Mouse (Mus musculus): ENCODE measurements around the gene Serpina3i. TPM values are rescaled to one million over a fixed set of nuclear protein-coding genes. Genes with fewer than 3 reads are reported as not detected.
A peak's percentile ranks its signal among the peaks of the same experiment; 100 is the strongest.

Serpina3i gene
- polyA plus RNA-seq, 1 experiment from 2014 or later, result not detected

DNA sequence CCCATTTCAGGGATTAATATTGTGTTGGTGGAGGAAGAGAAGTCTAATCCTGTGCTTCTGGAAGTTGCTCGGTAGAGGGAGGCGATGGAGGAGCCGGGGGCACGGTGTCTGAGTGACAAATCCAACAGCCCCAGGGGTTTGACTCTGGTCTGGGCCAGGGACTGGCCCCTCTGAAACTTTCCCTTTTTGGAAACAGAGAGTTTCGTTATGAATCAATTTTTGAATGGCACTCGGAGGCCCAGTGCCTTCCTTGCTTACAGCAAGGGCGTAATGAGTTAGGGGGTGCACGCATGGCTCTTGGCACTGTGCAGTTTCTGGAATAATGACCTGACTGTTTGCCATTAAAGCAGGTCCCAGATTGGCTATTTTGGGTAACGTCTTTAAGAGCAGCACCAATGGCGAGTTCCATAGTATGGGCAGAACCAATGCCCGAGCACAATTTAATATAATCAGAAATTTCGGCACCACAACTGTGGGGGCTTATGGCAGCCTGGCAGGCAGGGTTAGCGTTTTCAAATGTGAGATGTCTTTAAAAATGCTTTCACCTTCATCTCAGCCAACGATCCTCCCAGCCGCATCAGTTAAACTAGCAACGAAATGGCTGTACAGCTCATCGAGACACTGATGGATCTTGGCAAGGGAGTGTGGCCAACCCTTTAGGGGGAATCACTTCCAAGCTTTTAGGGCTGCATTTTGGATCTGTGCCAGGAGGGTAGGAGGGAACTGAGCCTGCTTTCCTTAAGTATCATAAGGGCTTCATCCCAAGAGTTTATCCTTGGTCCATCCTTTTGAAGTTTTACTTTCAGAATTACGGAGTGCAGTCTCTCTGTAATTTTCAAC, 15.5 kb downstream of the Serpina3i start:
- Histone ChIP-seq H3K4me3 (replicated peaks; ENCODE audit: low read depth, low read length) (no peak overlapping the region), H3K9ac (replicated peaks; ENCODE audit: low read length) (no peak overlapping the region), H3K36me3 (ENCODE audit: control insufficient read depth, insufficient read depth, low read length) (no peaks in the 10 kb centered on the region), H3K27me3 (ENCODE audit: control insufficient read depth, insufficient read depth, low read length) (no peaks in the 10 kb centered on the region), H3K4me2 (ENCODE audit: low read length) (no peak overlapping the region), H3K27ac (replicated peaks; ENCODE audit: low read depth, low read length) (no peak overlapping the region), H3K9me3 (ENCODE audit: control insufficient read depth, low read length) (0 out of 2 replicates have a peak, but pooled peaks cover 3% of the 10 kb centered on the region), H3K4me1 (ENCODE audit: control insufficient read depth, insufficient read depth, low read length) (0 out of 2 replicates have a peak, but pooled peaks cover 3% of the 10 kb centered on the region)
- ATAC-seq (ENCODE audit: low FRiP score, low TSS enrichment) (no peak), DNase-seq (peak; percentile 60)
- 79% methylated on average over 18 of the region's 18 CpGs for WGBS

DNA sequence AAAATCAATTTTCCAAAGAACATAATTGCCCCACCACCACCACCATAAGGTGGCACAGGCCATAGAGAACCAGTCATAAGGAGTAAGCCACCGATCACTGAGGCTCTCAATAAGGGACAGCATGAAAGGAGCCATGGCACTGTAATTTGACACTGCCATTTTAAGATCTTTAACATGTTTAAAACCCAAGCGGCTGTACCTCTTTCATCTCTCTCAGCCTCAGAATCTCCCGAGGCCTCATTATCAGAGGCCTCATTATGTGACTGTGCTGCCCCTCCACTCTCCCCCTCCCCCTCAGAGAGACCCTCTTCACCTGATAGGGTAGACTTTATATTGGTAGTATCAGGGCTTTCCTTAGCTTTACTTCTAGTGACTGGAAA, 16.1 kb downstream of the Serpina3i start:
- 16% methylated on average over 3 of the region's 3 CpGs for WGBS
- ATAC-seq (ENCODE audit: low FRiP score, low TSS enrichment) (peak; percentile 40; the same call in 1 of the 2 replicates), DNase-seq (peak; percentile 63)
- no peak overlapping the region for H3K27ac ChIP-seq (replicated peaks; ENCODE audit: low read depth, low read length)
- H3K9ac ChIP-seq (replicated peaks; ENCODE audit: low read length), result no peak overlapping the region
- H3K27me3 ChIP-seq (ENCODE audit: control insufficient read depth, insufficient read depth, low read length), result no peaks in the 10 kb centered on the region
- 0 out of 2 replicates have a peak, but pooled peaks cover 3% of the 10 kb centered on the region for H3K9me3 ChIP-seq (ENCODE audit: control insufficient read depth, low read length)
- H3K4me1 ChIP-seq (ENCODE audit: control insufficient read depth, insufficient read depth, low read length), result 0 out of 2 replicates have a peak, but pooled peaks cover 3% of the 10 kb centered on the region
- no peaks in the 10 kb centered on the region for H3K36me3 ChIP-seq (ENCODE audit: control insufficient read depth, insufficient read depth, low read length)
- no peak overlapping the region for H3K4me2 ChIP-seq (ENCODE audit: low read length)
- H3K4me3 ChIP-seq (replicated peaks; ENCODE audit: low read depth, low read length), result no peak overlapping the region

- Histone ChIP-seq H3K9ac (replicated peaks; ENCODE audit: low read length) (no peak overlapping the region), H3K27me3 (ENCODE audit: control insufficient read depth, insufficient read depth, low read length) (no peaks in the 10 kb centered on the region), H3K4me2 (ENCODE audit: low read length) (no peak overlapping the region), H3K9me3 (ENCODE audit: control insufficient read depth, low read length) (0 out of 2 replicates have a peak, but pooled peaks cover 3% of the 10 kb centered on the region), H3K27ac (replicated peaks; ENCODE audit: low read depth, low read length) (no peak overlapping the region), H3K4me3 (replicated peaks; ENCODE audit: low read depth, low read length) (no peak overlapping the region), H3K4me1 (ENCODE audit: control insufficient read depth, insufficient read depth, low read length) (0 out of 2 replicates have a peak, but pooled peaks cover 3% of the 10 kb centered on the region), H3K36me3 (ENCODE audit: control insufficient read depth, insufficient read depth, low read length) (no peaks in the 10 kb centered on the region)
- DNase-seq (no peak), ATAC-seq (ENCODE audit: low FRiP score, low TSS enrichment) (no peak)
- 94% methylated on average over 11 of the region's 11 CpGs for WGBS
These were observed 20.5 kb downstream of the Serpina3i start for GRCm38 (mm10) chr12:104283380-104283779.

DNA sequence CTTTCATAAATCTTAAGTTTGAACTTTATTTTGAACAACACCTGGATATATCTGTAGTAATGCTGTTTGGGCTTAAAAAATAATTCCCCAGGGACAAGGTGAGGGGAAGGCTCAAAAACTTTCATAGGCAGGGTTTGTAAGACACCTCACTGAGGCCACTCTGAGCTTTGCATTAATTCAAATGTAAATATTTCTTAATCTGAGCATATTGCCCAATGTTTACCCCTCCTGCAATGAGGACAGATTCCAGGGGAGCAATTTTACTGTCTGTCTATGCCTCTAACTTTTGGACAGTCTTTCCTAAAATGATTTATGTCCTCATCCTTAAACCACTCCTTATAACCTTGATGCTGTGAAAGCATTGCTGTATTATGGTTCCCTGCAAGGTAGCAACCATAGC, 25.4 kb downstream of the Serpina3i start:
- DNase-seq, result no peak
- ATAC-seq (ENCODE audit: low FRiP score, low TSS enrichment), result no peak
- Histone ChIP-seq H3K9ac (replicated peaks; ENCODE audit: low read length) (no peak overlapping the region), H3K4me3 (replicated peaks; ENCODE audit: low read depth, low read length) (no peak overlapping the region), H3K27me3 (ENCODE audit: control insufficient read depth, insufficient read depth, low read length) (no peaks in the 10 kb centered on the region), H3K4me2 (ENCODE audit: low read length) (no peak overlapping the region), H3K9me3 (ENCODE audit: control insufficient read depth, low read length) (no peaks in the 10 kb centered on the region), H3K4me1 (ENCODE audit: control insufficient read depth, insufficient read depth, low read length) (no peaks in the 10 kb centered on the region), H3K36me3 (ENCODE audit: control insufficient read depth, insufficient read depth, low read length) (no peaks in the 10 kb centered on the region), H3K27ac (replicated peaks; ENCODE audit: low read depth, low read length) (no peak overlapping the region)

DNA sequence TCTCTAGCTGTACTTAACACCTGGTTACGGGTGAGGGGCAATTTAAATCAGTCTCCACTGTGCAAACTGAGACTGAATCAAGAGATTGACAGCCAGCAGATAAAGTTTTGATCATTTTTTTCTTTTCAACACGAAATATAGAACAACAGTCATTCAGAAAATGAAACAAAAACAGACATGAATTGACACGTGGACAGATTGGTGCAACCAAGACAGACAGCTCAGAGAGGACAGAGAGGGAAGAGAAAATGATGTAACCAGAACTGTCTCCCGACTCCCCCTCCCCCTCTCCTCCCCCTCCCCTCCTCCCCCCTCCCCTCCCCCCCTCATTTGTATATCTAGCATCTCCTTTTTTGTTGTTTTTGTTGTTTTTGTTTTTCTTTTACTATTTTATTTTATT, 26.9 kb downstream of the Serpina3i start:
- H3K4me3 ChIP-seq (replicated peaks; ENCODE audit: low read depth, low read length), result no peak overlapping the region
- no peak for DNase-seq
- no peaks in the 10 kb centered on the region for H3K27me3 ChIP-seq (ENCODE audit: control insufficient read depth, insufficient read depth, low read length)
- no peak overlapping the region for H3K27ac ChIP-seq (replicated peaks; ENCODE audit: low read depth, low read length)
- ATAC-seq (ENCODE audit: low FRiP score, low TSS enrichment), result no peak
- WGBS, result 49% methylated on average over 4 of the region's 4 CpGs
- no peak overlapping the region for H3K4me2 ChIP-seq (ENCODE audit: low read length)
- no peak overlapping the region for H3K9ac ChIP-seq (replicated peaks; ENCODE audit: low read length)
- no peaks in the 10 kb centered on the region for H3K4me1 ChIP-seq (ENCODE audit: control insufficient read depth, insufficient read depth, low read length)
- H3K36me3 ChIP-seq (ENCODE audit: control insufficient read depth, insufficient read depth, low read length), result no peaks in the 10 kb centered on the region
- H3K9me3 ChIP-seq (ENCODE audit: control insufficient read depth, low read length), result no peaks in the 10 kb centered on the region

- ATAC-seq (ENCODE audit: low FRiP score, low TSS enrichment), result no peak
- WGBS, result 90% methylated on average over 2 of the region's 2 CpGs
These were observed 31.0 kb downstream of the Serpina3i start for GRCm38 (mm10) chr12:104293963-104294362.

DNA sequence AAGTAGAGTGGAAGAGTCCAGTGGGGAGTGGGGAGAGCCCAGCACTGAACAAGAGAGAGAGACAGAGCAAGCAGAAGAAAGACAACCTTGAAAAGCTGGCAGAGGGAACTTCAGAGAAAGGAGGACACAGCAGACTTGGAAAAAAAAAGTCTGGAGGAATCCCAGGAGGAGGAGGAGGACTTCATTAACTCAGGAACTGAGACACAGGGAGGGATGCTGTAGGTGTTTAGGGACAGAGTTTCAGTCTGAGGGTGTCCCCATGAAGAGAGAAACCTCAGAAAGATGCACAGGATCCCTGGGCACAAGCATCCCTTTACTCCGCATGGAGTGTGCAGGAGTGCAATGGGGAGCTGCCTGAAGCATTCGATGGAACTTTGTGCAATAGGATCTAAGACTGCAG, 35.1 kb downstream of the Serpina3i start:
- no peaks in the 10 kb centered on the region for H3K9me3 ChIP-seq (ENCODE audit: control insufficient read depth, low read length)
- DNase-seq, result no peak
- no peak overlapping the region for H3K4me3 ChIP-seq (replicated peaks; ENCODE audit: low read depth, low read length)
- WGBS, result 96% methylated on average over 2 of the region's 2 CpGs
- H3K27ac ChIP-seq (replicated peaks; ENCODE audit: low read depth, low read length), result no peak overlapping the region
- ATAC-seq (ENCODE audit: low FRiP score, low TSS enrichment), result no peak
- no peak overlapping the region for H3K4me2 ChIP-seq (ENCODE audit: low read length)
- H3K9ac ChIP-seq (replicated peaks; ENCODE audit: low read length), result no peak overlapping the region
- no peaks in the 10 kb centered on the region for H3K4me1 ChIP-seq (ENCODE audit: control insufficient read depth, insufficient read depth, low read length)
- no peaks in the 10 kb centered on the region for H3K36me3 ChIP-seq (ENCODE audit: control insufficient read depth, insufficient read depth, low read length)
- no peaks in the 10 kb centered on the region for H3K27me3 ChIP-seq (ENCODE audit: control insufficient read depth, insufficient read depth, low read length)

More at GRCm38 (mm10) chr12:104293963-104294362, 31.0 kb downstream of the Serpina3i start:
- Histone ChIP-seq H3K36me3 (ENCODE audit: control insufficient read depth, insufficient read depth, low read length) (no peaks in the 10 kb centered on the region), H3K4me1 (ENCODE audit: control insufficient read depth, insufficient read depth, low read length) (no peaks in the 10 kb centered on the region), H3K9ac (replicated peaks; ENCODE audit: low read length) (no peak overlapping the region), H3K27me3 (ENCODE audit: control insufficient read depth, insufficient read depth, low read length) (no peaks in the 10 kb centered on the region), H3K9me3 (ENCODE audit: control insufficient read depth, low read length) (no peaks in the 10 kb centered on the region), H3K4me2 (ENCODE audit: low read length) (no peak overlapping the region), H3K27ac (replicated peaks; ENCODE audit: low read depth, low read length) (no peak overlapping the region), H3K4me3 (replicated peaks; ENCODE audit: low read depth, low read length) (no peak overlapping the region)
- DNase-seq, result no peak

DNA sequence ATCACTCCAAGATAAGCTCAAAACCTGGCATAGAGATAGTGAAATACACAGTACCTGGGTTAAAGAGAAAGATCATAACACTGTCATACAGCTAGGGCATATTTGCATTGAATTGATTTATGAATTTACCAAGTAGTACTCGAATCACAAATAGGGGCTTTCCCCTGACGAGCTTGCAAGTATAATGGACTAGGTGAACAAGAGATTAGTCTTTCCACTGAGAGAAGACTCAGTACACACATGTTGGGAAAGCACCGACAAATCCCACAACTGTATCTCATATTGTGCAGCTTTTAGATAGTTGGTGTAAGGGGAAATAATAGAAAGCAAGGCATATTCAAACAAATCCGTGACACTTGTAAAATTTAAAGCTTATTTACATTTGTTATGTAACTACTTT, 43.1 kb downstream of the Serpina3i start:
- WGBS, result 87% methylated on average over 4 of the region's 4 CpGs
- ATAC-seq (ENCODE audit: low FRiP score, low TSS enrichment), result no peak

DNA sequence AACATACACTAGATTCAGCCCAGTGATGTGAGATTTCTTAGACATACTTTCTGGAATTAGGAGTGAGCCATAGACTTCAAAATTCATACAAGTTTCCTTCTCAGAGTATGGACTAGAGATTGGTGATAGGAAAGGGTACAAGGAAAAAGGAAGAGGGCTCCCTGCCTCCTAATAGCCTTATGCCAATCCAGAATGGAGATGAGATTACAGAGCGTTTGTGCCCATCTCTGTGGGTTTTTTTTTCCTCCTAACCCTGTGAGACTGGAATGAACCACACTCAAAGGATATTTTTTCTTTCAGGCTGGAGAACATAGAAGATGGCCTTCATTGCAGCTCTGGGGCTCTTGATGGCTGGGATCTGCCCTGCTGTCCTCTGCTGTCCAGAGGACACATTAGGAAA, 51.3 kb downstream of the Serpina3i start, which contains the start of gene Serpina3j:
Gene Serpina3j, plus strand, starts transcription at position 301 of the 400 bp plus-strand sequence.
- DNase-seq (no peak), ATAC-seq (ENCODE audit: low FRiP score, low TSS enrichment) (no peak)
- no peak within 1 kb of the TSS for H3K4me3 ChIP-seq (replicated peaks; ENCODE audit: low read depth, low read length)
- H3K4me1 ChIP-seq (ENCODE audit: control insufficient read depth, insufficient read depth, low read length), result no peaks in the 10 kb centered on the region
- no peak within 1 kb of the TSS for H3K4me2 ChIP-seq (ENCODE audit: low read length)
- H3K36me3 ChIP-seq (ENCODE audit: control insufficient read depth, insufficient read depth, low read length), result no peaks in the 10 kb centered on the region
- no peak within 1 kb of the TSS for H3K9ac ChIP-seq (replicated peaks; ENCODE audit: low read length)
- no peaks in the 10 kb centered on the region for H3K9me3 ChIP-seq (ENCODE audit: control insufficient read depth, low read length)
- WGBS, result 93% methylated on average over 1 of the region's 1 CpGs
- H3K27me3 ChIP-seq (ENCODE audit: control insufficient read depth, insufficient read depth, low read length), result no peaks in the 10 kb centered on the region
- no peak within 1 kb of the TSS for H3K27ac ChIP-seq (replicated peaks; ENCODE audit: low read depth, low read length)

More for the DNA sequence above, 43.1 kb downstream of the Serpina3i start:
- DNase-seq, result no peak
- H3K4me1 ChIP-seq (ENCODE audit: control insufficient read depth, insufficient read depth, low read length), result no peaks in the 10 kb centered on the region
- no peak overlapping the region for H3K4me3 ChIP-seq (replicated peaks; ENCODE audit: low read depth, low read length)
- no peak overlapping the region for H3K27ac ChIP-seq (replicated peaks; ENCODE audit: low read depth, low read length)
- no peaks in the 10 kb centered on the region for H3K27me3 ChIP-seq (ENCODE audit: control insufficient read depth, insufficient read depth, low read length)
- no peak overlapping the region for H3K9ac ChIP-seq (replicated peaks; ENCODE audit: low read length)
- no peaks in the 10 kb centered on the region for H3K36me3 ChIP-seq (ENCODE audit: control insufficient read depth, insufficient read depth, low read length)
- H3K9me3 ChIP-seq (ENCODE audit: control insufficient read depth, low read length), result no peaks in the 10 kb centered on the region
- H3K4me2 ChIP-seq (ENCODE audit: low read length), result no peak overlapping the region

Measured in midbrain, embryonic 14.5 days (tissue).